Mouse (Mus musculus) MEL (cell line): ENCODE measurements at regions not wholly inside any gene's neighbourhood (a gene's known extent, or its start where the extent isn't known, plus 50 kb on each side); places are given as distances from the start of the nearest gene placed in this dataset.
A peak's percentile ranks its signal among the peaks of the same experiment; 100 is the strongest.

Experiments used
- DNase-seq: peaks from one replicate; pipeline ENCODE4 v3.0.0; 2011; ENCODE audit warnings: low read depth, low spot score
- H3K27ac ChIP-seq: 2 replicates; pipeline ENCODE4 v1.5.1; 2012; ENCODE audit warnings: low read depth, mild to moderate bottlenecking, control low read depth, low read length, moderate library complexity; ENCODE audit not compliant: control insufficient read depth
- H3K27me3 ChIP-seq, 2 experiments: fragments of 150-350 bp in 1 of 2; sonication (generic) in 1 of 2; 2 replicates each; pipeline ENCODE4 v1.6.1; 2012; ENCODE audit warnings: low read length in 2 of 2, mild to moderate bottlenecking in 2 of 2, improper control_type of control experiment in 1 of 2, moderate library complexity in 1 of 2; ENCODE audit not compliant: insufficient read depth in 2 of 2, control insufficient read depth in 1 of 2
- H3K36me3 ChIP-seq, 2 experiments: 2 replicates each; pipeline ENCODE4 v1.6.1; 2012 to 2014; ENCODE audit warnings: low read length in 2 of 2, improper control_type of control experiment in 1 of 2, inconsistent platforms in 1 of 2, mild to moderate bottlenecking in 1 of 2; ENCODE audit not compliant: insufficient read depth in 2 of 2, control insufficient read depth in 1 of 2
- H3K4me1 ChIP-seq, 2 experiments: fragments of 150-350 bp in 1 of 2; sonication (generic) in 1 of 2; 2 replicates each; pipeline ENCODE4 v1.6.1; 2012; ENCODE audit warnings: low read length in 2 of 2, improper control_type of control experiment in 1 of 2, mild to moderate bottlenecking in 1 of 2; ENCODE audit not compliant: insufficient read depth in 2 of 2, control insufficient read depth in 1 of 2
- H3K4me3 ChIP-seq, 2 experiments: fragments of 150-350 bp in 1 of 2; sonication (generic) in 1 of 2; 2 replicates each; pipeline ENCODE4 v1.5.1; 2012; ENCODE audit warnings: low read depth in 2 of 2, low read length in 2 of 2, mild to moderate bottlenecking in 2 of 2, moderate library complexity in 2 of 2, control low read depth in 1 of 2, improper control_type of control experiment in 1 of 2; ENCODE audit not compliant: control insufficient read depth in 1 of 2, insufficient read depth in 1 of 2
- H3K79me2 ChIP-seq: 2 replicates; pipeline ENCODE4 v1.6.1; 2012; ENCODE audit warnings: mild to moderate bottlenecking, low read length, moderate library complexity; ENCODE audit not compliant: control insufficient read depth, poor library complexity, insufficient read depth
- H3K9ac ChIP-seq: 2 replicates; pipeline ENCODE4 v1.6.1; 2012; ENCODE audit warnings: low read depth, mild to moderate bottlenecking, control low read depth, low read length, moderate library complexity; ENCODE audit not compliant: control insufficient read depth, poor library complexity, severe bottlenecking
- H3K9me3 ChIP-seq: fragments of 150-350 bp; sonication (generic); replicated peaks from 2 replicates; pipeline ENCODE4 v1.6.1; 2012; ENCODE audit warnings: mild to moderate bottlenecking, low read length, improper control_type of control experiment, moderate library complexity; ENCODE audit not compliant: insufficient read depth
- CHD1 ChIP-seq: IDR thresholded peaks from 2 replicates; pipeline ENCODE4 v1.6.1; 2012; ENCODE audit warnings: low read depth, mild to moderate bottlenecking, inconsistent platforms, low read length, improper control_type of control experiment
- ETS1 ChIP-seq: IDR thresholded peaks from 2 replicates; pipeline ENCODE4 v1.6.1; 2012; ENCODE audit warnings: low read depth, mild to moderate bottlenecking, inconsistent platforms, low read length, improper control_type of control experiment, moderate library complexity
- GATA1 ChIP-seq: IDR thresholded peaks from 2 replicates; pipeline ENCODE4 v1.6.1; 2011; ENCODE audit warnings: low read depth, low read length, improper control_type of control experiment
- HCFC1 ChIP-seq: IDR thresholded peaks from 2 replicates; pipeline ENCODE4 v1.6.1; 2012; ENCODE audit warnings: low read depth, mild to moderate bottlenecking, inconsistent platforms, low read length, improper control_type of control experiment, moderate library complexity
- MAZ ChIP-seq: IDR thresholded peaks from 2 replicates; pipeline ENCODE4 v1.6.1; 2012; ENCODE audit warnings: low read depth, mild to moderate bottlenecking, inconsistent platforms, low read length, improper control_type of control experiment
- MEF2A ChIP-seq: IDR thresholded peaks from 2 replicates; pipeline ENCODE4 v1.6.1; 2014; ENCODE audit warnings: low read depth, mild to moderate bottlenecking, inconsistent platforms, low read length, improper control_type of control experiment; ENCODE audit not compliant: poor library complexity, insufficient replicate concordance, severe bottlenecking; ENCODE audit errors: extremely low read depth
- NELFE ChIP-seq: IDR thresholded peaks from 2 replicates; pipeline ENCODE4 v1.6.1; 2011; ENCODE audit warnings: low read depth, low read length, improper control_type of control experiment
- NRF1 ChIP-seq: IDR thresholded peaks from 2 replicates; pipeline ENCODE4 v1.6.1; 2014; ENCODE audit warnings: low read depth, mild to moderate bottlenecking, inconsistent platforms, low read length, improper control_type of control experiment, moderate library complexity; ENCODE audit not compliant: poor library complexity, insufficient read depth, severe bottlenecking
- POLR2A ChIP-seq, 2 experiments: IDR thresholded peaks; 2 replicates each; pipeline ENCODE4 v1.6.1; 2011 to 2012; ENCODE audit warnings: low read length in 2 of 2, mild to moderate bottlenecking in 2 of 2, control low read depth in 1 of 2, improper control_type of control experiment in 1 of 2, low read depth in 1 of 2, moderate library complexity in 1 of 2; ENCODE audit not compliant: control insufficient read depth in 1 of 2, insufficient read depth in 1 of 2, poor library complexity in 1 of 2
- RCOR1 ChIP-seq: IDR thresholded peaks from 2 replicates; pipeline ENCODE4 v1.6.1; 2012; ENCODE audit warnings: low read depth, mild to moderate bottlenecking, inconsistent platforms, low read length, improper control_type of control experiment
- SIN3A ChIP-seq: IDR thresholded peaks from 2 replicates; pipeline ENCODE4 v1.6.1; 2012; ENCODE audit warnings: low read length, improper control_type of control experiment, inconsistent platforms
- TCF12 ChIP-seq: IDR thresholded peaks from 2 replicates; pipeline ENCODE4 v1.6.1; 2014; ENCODE audit warnings: low read depth, mild to moderate bottlenecking, inconsistent platforms, low read length, improper control_type of control experiment, moderate library complexity
- UBTF ChIP-seq: IDR thresholded peaks from 2 replicates; pipeline ENCODE4 v1.6.1; 2012; ENCODE audit warnings: low read depth, mild to moderate bottlenecking, inconsistent platforms, low read length, improper control_type of control experiment, moderate library complexity, borderline replicate concordance; ENCODE audit not compliant: insufficient read depth
- USF2 ChIP-seq, 2 experiments: IDR thresholded peaks; 2 replicates each; pipeline ENCODE4 v1.6.1; 2011 to 2012; ENCODE audit warnings: improper control_type of control experiment in 2 of 2, low read length in 2 of 2, borderline replicate concordance in 1 of 2, inconsistent platforms in 1 of 2, low read depth in 1 of 2, mild to moderate bottlenecking in 1 of 2; ENCODE audit not compliant: insufficient read depth in 1 of 2
- ZKSCAN1 ChIP-seq: IDR thresholded peaks from 2 replicates; pipeline ENCODE4 v1.6.1; 2012; ENCODE audit warnings: low read depth, mild to moderate bottlenecking, inconsistent platforms, low read length, improper control_type of control experiment, moderate library complexity
- ZMIZ1 ChIP-seq: IDR thresholded peaks from 2 replicates; pipeline ENCODE4 v1.6.1; 2012; ENCODE audit warnings: low read depth, mild to moderate bottlenecking, inconsistent platforms, low read length, improper control_type of control experiment, moderate library complexity
- ZNF384 ChIP-seq: IDR thresholded peaks from 2 replicates; pipeline ENCODE4 v1.6.1; 2012; ENCODE audit warnings: low read depth, mild to moderate bottlenecking, inconsistent platforms, low read length, improper control_type of control experiment

DNA sequence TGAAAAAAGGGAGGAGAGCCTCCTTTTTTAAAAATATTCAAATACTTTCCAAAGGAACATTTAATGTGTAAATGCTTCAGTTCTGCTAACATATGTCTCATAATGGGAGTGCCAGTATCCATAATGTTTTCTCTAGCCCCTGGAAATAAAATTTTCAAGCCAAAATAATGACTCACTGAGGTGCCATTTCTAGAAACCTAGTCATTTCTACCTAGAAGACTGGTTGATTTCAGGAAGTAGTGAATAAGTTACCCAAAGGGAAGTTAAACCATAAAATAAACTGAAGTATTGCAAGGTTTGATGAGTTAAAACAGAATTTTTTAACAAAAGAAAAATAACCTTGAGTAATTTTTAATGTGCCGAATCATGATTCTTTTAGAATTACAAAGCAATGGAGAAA is 85.8 kb upstream of the Hapln1 start:
- no peak for TF ChIP-seq HCFC1
- TF ChIP-seq POLR2A (IDR thresholded peaks at IDR 0.05; ENCODE audit: control insufficient read depth in 1 of 2, insufficient read depth in 1 of 2, low read depth in 1 of 2, low read length in 2 of 2, poor library complexity in 1 of 2): no peak
- TF ChIP-seq ZKSCAN1: no peak
- TF ChIP-seq NRF1: no peak
- no peak for TF ChIP-seq CHD1
- no peak for TF ChIP-seq GATA1
- no peak for TF ChIP-seq MAZ
- no peak for TF ChIP-seq ZMIZ1
- no peaks in the 10 kb centered on the region for H3K36me3 ChIP-seq
- H3K9me3 ChIP-seq: no peaks in the 10 kb centered on the region
- peak; percentile 28 for DNase-seq
- no peak overlapping the region for H3K4me3 ChIP-seq
- H3K27me3 ChIP-seq: no peaks in the 10 kb centered on the region
- H3K9ac ChIP-seq: no peak overlapping the region
- no peaks in the 10 kb centered on the region; a peak in 1 of 4 replicates for H3K4me1 ChIP-seq
- H3K79me2 ChIP-seq: no peaks in the 10 kb centered on the region
- no peak overlapping the region for H3K27ac ChIP-seq

GRCm38 (mm10) chr13:89454249-89455018 is 85.2 kb upstream of the Hapln1 start:
- H3K4me3 ChIP-seq: no peak overlapping the region
- no peaks in the 10 kb centered on the region for H3K9me3 ChIP-seq
- no peaks in the 10 kb centered on the region; a peak in 1 of 4 replicates for H3K4me1 ChIP-seq
- no peaks in the 10 kb centered on the region for H3K27me3 ChIP-seq
- H3K36me3 ChIP-seq: no peaks in the 10 kb centered on the region
- H3K79me2 ChIP-seq: no peaks in the 10 kb centered on the region
- H3K9ac ChIP-seq: no peak overlapping the region
- H3K27ac ChIP-seq: no peak overlapping the region
- DNase-seq: peak; percentile 14
- TF ChIP-seq MAZ: no peak
- no peak for TF ChIP-seq ETS1
- no peak for TF ChIP-seq UBTF
- TF ChIP-seq ZNF384: peak; percentile 70
- no peak for TF ChIP-seq MEF2A

GRCm38 (mm10) chr13:89463746-89464145 is 75.8 kb upstream of the Hapln1 start:
- Histone ChIP-seq H3K9me3 (no peaks in the 10 kb centered on the region), H3K36me3 (no peaks in the 10 kb centered on the region)
- TF ChIP-seq ZNF384: no peak
- TF ChIP-seq MEF2A: no peak
- no peak for TF ChIP-seq NELFE
- TF ChIP-seq NRF1: no peak
- TF ChIP-seq SIN3A: no peak
- TF ChIP-seq RCOR1: no peak
- TF ChIP-seq TCF12: no peak
- no peak for TF ChIP-seq USF2 (IDR thresholded peaks at IDR 0.05; ENCODE audit: borderline replicate concordance in 1 of 2, insufficient read depth in 1 of 2, low read depth in 1 of 2, low read length in 2 of 2)
- TF ChIP-seq, all 39 proteins: peak for 0
- H3K27me3 ChIP-seq: no peaks in the 10 kb centered on the region
- DNase-seq: no peak
- no peak overlapping the region for H3K27ac ChIP-seq
- H3K4me3 ChIP-seq: no peak overlapping the region
- no peaks in the 10 kb centered on the region for H3K4me1 ChIP-seq
- H3K79me2 ChIP-seq: no peaks in the 10 kb centered on the region
- no peak overlapping the region for H3K9ac ChIP-seq
